Mouse (Mus musculus) limb, embryonic 13.5 days (tissue): ENCODE data around the gene Arl6ip5. TPM values are rescaled to one million over a fixed set of nuclear protein-coding genes. Genes with fewer than 3 reads are reported as not detected.
"Not testable (repeated sequence)": the region's sequence is repeated elsewhere in the genome, so short reads cannot be mapped to it uniquely, and the experiment has no call there.

Source experiments
- ATAC-seq: fragments of 200-750 bp; cut with Nextera tagmentation; 2 replicates; pipeline ENCODE4 v1.8.0; 2017; ENCODE audit warnings: low read depth, moderate number of reproducible peaks, moderate TSS enrichment; ENCODE audit not compliant: low FRiP score
- H3K27ac ChIP-seq: fragments of 300-500 bp; sonication (generic); 2 replicates; pipeline ENCODE4 v1.5.1; 2015; ENCODE audit warnings: inconsistent platforms, mild to moderate bottlenecking, moderate library complexity
- H3K27me3 ChIP-seq: fragments of 300-500 bp; sonication (generic); 2 replicates; pipeline ENCODE4 v1.6.1; 2015; ENCODE audit warnings: mild to moderate bottlenecking, inconsistent platforms
- H3K36me3 ChIP-seq: fragments of 300-500 bp; sonication (generic); 2 replicates; pipeline ENCODE4 v1.6.1; 2015; ENCODE audit warnings: inconsistent platforms, mild to moderate bottlenecking, moderate library complexity
- H3K4me1 ChIP-seq: fragments of 300-500 bp; sonication (generic); 2 replicates; pipeline ENCODE4 v1.6.1; 2015; ENCODE audit warnings: inconsistent platforms
- H3K4me2 ChIP-seq: fragments of 300-500 bp; sonication (generic); replicated peaks from 2 replicates; pipeline ENCODE4 v1.6.1; 2015; ENCODE audit warnings: inconsistent platforms, mild to moderate bottlenecking, moderate library complexity
- H3K4me3 ChIP-seq: fragments of 300-500 bp; sonication (generic); 2 replicates; pipeline ENCODE4 v1.5.1; 2015; ENCODE audit warnings: moderate library complexity, mild to moderate bottlenecking, inconsistent platforms
- H3K9ac ChIP-seq: fragments of 300-500 bp; sonication (generic); 2 replicates; pipeline ENCODE4 v1.6.1; 2015; ENCODE audit warnings: mild to moderate bottlenecking, inconsistent platforms
- H3K9me3 ChIP-seq: fragments of 300-500 bp; sonication (generic); 2 replicates; pipeline ENCODE4 v1.6.1; 2016; ENCODE audit warnings: inconsistent platforms
- WGBS: fragments of 180-500 bp; shearing (Covaris S2); methylation state at CpG from one replicate; pipeline ENCODE4 v1.1.7; 2015; 5-methylcytosine and 5-hydroxymethylcytosine counted together
- polyA plus RNA-seq: library from polyadenylated mRNA; unstranded; fragments of >200 nt; fragmentation: Nextera tagmentation; extraction: Ambion mirVana; gene quantifications from 2 replicates; pipeline ENCODE4 v1.2.1, GENCODE M21; 2015

Gene Arl6ip5
- polyA plus RNA-seq, 1 experiment from 2014 or later = 71.4 TPM

DNA sequence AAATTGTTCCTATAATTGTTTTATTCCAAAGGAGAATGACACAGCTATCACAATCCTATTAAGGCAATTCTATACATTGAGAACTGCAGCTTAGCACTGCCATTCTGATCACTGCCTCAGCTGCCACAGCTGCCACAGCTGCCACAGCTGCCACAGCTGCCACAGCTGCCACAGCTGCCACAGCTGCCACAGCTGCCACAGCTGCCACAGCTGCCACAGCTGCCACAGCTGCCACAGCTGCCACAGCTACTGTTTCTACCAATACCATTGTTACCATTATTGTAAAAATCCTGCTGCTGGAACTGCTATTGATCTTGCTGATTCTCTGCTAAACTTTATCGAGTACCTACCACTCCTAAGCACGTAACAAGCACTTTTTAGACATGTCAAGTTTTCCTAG, 49.4 kb downstream of the Arl6ip5 start:
- H3K36me3 ChIP-seq, H3K4me3 ChIP-seq, ATAC-seq, H3K27me3 ChIP-seq, H3K4me2 ChIP-seq, H3K9me3 ChIP-seq, H3K9ac ChIP-seq, H3K27ac ChIP-seq, H3K4me1 ChIP-seq: not testable (repeated sequence)
- 94% methylated on average over 2 of the region's 2 CpGs for WGBS

DNA sequence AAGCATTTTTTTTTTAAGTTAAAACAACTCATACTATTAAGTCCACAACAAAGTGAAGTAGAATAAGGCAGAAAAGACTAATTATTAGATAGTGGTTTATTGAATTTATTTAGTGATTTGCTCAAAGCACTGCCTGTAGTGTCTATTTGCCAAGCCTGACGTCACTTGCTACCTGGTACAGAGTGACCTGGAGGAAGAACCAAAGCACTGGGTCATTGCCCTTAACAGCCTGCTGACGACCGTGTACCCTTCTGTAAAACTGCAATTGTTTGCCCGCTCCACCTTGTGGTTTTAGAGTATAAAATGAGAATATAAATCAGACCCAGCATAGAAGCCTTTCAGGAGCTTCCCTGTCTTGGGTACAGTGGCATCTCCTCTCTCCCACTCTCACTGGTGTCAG, 51.7 kb downstream of the Arl6ip5 start:
- Histone ChIP-seq H3K9me3 (no peaks in the 10 kb centered on the region), H3K4me3 (no peak overlapping the region), H3K4me2 (no peak overlapping the region), H3K36me3 (no peaks in the 10 kb centered on the region), H3K27me3 (no peaks in the 10 kb centered on the region), H3K9ac (no peak overlapping the region), H3K4me1 (no peaks in the 10 kb centered on the region), H3K27ac (no peak overlapping the region)
- ATAC-seq = no peak
- 67% methylated on average over 4 of the region's 4 CpGs for WGBS

- H3K9ac ChIP-seq, H3K27ac ChIP-seq, H3K27me3 ChIP-seq, H3K4me2 ChIP-seq, H3K9me3 ChIP-seq, H3K4me3 ChIP-seq, H3K4me1 ChIP-seq, ATAC-seq, H3K36me3 ChIP-seq: not testable (repeated sequence)
These were observed 53.3 kb downstream of the Arl6ip5 start for GRCm38 (mm10) chr6:97263750-97264149.

DNA sequence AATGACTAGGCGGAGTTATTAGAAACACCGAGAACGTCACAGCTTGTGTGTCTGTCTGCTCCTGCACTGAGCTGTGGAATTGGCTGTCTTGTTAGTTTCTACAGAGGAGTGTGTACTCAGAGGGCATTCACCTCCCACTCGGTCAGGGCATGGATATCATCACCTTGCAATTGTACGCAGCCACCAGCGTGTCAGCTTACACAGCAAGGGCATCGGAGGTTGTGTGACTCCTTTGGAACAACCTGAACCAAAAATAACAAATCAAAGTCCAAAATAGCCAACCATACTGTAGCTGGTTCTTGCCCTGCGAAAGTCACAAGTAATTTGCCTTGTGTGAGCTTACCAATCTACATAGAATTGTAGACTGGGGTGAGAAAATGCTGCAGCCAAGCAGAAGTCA, 54.8 kb downstream of the Arl6ip5 start:
- Histone ChIP-seq H3K36me3 (no peaks in the 10 kb centered on the region), H3K4me3 (no peak overlapping the region), H3K27ac (no peak overlapping the region), H3K27me3 (no peaks in the 10 kb centered on the region), H3K9ac (no peak overlapping the region), H3K4me2 (no peak overlapping the region), H3K4me1 (no peaks in the 10 kb centered on the region), H3K9me3 (no peaks in the 10 kb centered on the region)
- WGBS = 81% methylated on average over 8 of the region's 8 CpGs
- ATAC-seq = no peak

DNA sequence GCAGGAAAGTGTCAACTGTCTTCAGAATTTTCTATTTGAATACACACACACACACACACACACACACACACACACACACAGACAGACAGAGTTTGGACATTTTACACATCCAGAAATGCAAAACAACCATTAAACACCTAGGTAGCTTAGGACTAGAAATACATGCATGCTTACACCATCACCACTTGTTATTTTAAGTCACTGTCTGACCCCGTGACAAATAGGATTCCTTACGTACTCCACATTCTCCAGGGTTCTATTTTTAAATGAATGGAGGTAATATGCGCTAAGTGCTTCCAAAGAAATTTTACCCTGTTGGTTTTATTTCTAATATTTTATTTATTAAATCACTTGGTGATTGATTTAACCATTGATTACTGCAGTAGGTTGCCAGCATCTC, 55.2 kb downstream of the Arl6ip5 start:
- Histone ChIP-seq H3K4me3 (no peak overlapping the region), H3K4me2 (no peak overlapping the region), H3K4me1 (no peaks in the 10 kb centered on the region), H3K9ac (no peak overlapping the region), H3K36me3 (no peaks in the 10 kb centered on the region), H3K27ac (no peak overlapping the region), H3K27me3 (no peaks in the 10 kb centered on the region), H3K9me3 (no peaks in the 10 kb centered on the region)
- 87% methylated on average over 3 of the region's 3 CpGs for WGBS
- no peak for ATAC-seq

DNA sequence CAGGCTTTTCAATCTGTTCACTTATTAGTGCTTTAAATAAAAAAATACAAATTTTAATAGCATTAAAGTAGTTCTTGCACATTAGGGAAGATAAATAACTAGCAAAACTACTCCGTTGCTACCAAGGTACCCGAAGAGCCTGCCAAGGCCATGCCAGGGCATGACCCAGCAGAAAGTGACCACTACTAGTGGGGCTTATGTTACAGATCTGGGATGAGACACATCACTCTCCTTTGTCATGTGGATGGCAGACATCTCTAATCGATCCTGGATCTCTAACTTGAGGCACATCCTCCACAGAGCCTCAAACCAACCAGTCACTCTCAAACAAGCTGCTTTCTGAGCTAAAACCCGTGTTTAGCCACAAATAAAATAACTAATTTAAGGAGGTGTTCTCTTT, 56.2 kb downstream of the Arl6ip5 start:
- Histone ChIP-seq H3K4me3 (no peak overlapping the region), H3K4me2 (no peak overlapping the region), H3K27ac (no peak overlapping the region), H3K9me3 (no peaks in the 10 kb centered on the region), H3K4me1 (no peaks in the 10 kb centered on the region), H3K36me3 (no peaks in the 10 kb centered on the region), H3K9ac (no peak overlapping the region), H3K27me3 (no peaks in the 10 kb centered on the region)
- no peak for ATAC-seq
- WGBS = 78% methylated on average over 4 of the region's 4 CpGs

GRCm38 (mm10) chr6:97267132-97267531, 56.6 kb downstream of the Arl6ip5 start:
- no peak overlapping the region for H3K4me3 ChIP-seq
- 88% methylated on average over 2 of the region's 2 CpGs for WGBS
- no peaks in the 10 kb centered on the region for H3K9me3 ChIP-seq
- no peak overlapping the region for H3K4me2 ChIP-seq
- H3K9ac ChIP-seq = no peak overlapping the region
- no peak for ATAC-seq
- H3K4me1 ChIP-seq = no peaks in the 10 kb centered on the region
- H3K36me3 ChIP-seq = no peaks in the 10 kb centered on the region
- H3K27me3 ChIP-seq = no peaks in the 10 kb centered on the region
- H3K27ac ChIP-seq = no peak overlapping the region

GRCm38 (mm10) chr6:97269596-97269995, 59.1 kb downstream of the Arl6ip5 start:
- 77% methylated on average over 11 of the region's 11 CpGs for WGBS
- peaks cover 4% of the 10 kb centered on the region; the same call in 1 of the 2 replicates for H3K27me3 ChIP-seq
- no peak for ATAC-seq

GRCm38 (mm10) chr6:97272349-97272748, 61.9 kb downstream of the Arl6ip5 start:
- H3K9me3 ChIP-seq = no peaks in the 10 kb centered on the region
- WGBS = 58% methylated on average over 2 of the region's 2 CpGs
- H3K4me1 ChIP-seq = peaks cover 19% of the 10 kb centered on the region
- H3K4me3 ChIP-seq = no peak overlapping the region
- ATAC-seq = no peak
- H3K36me3 ChIP-seq = no peaks in the 10 kb centered on the region
- no peak overlapping the region for H3K27ac ChIP-seq
- H3K4me2 ChIP-seq = no peak overlapping the region
- peaks cover 7% of the 10 kb centered on the region for H3K27me3 ChIP-seq
- H3K9ac ChIP-seq = no peak overlapping the region

More at GRCm38 (mm10) chr6:97269596-97269995, 59.1 kb downstream of the Arl6ip5 start:
- H3K4me1 ChIP-seq = no peaks in the 10 kb centered on the region
- no peak overlapping the region for H3K4me3 ChIP-seq
- H3K27ac ChIP-seq = no peak overlapping the region
- H3K9ac ChIP-seq = no peak overlapping the region
- no peak overlapping the region for H3K4me2 ChIP-seq
- H3K36me3 ChIP-seq = no peaks in the 10 kb centered on the region
- no peaks in the 10 kb centered on the region for H3K9me3 ChIP-seq

- Histone ChIP-seq H3K4me1 (peaks cover 20% of the 10 kb centered on the region), H3K27me3 (peaks cover 7% of the 10 kb centered on the region), H3K9ac (no peak overlapping the region), H3K4me2 (no peak overlapping the region), H3K36me3 (no peaks in the 10 kb centered on the region), H3K9me3 (no peaks in the 10 kb centered on the region), H3K4me3 (no peak overlapping the region), H3K27ac (no peak overlapping the region)
- WGBS = 83% methylated on average over 16 of the region's 16 CpGs
- ATAC-seq = no peak
These were observed 62.7 kb downstream of the Arl6ip5 start for GRCm38 (mm10) chr6:97273058-97273710.

GRCm38 (mm10) chr6:97273777-97274176, 63.3 kb downstream of the Arl6ip5 start:
- Histone ChIP-seq H3K9ac (no peak overlapping the region), H3K9me3 (no peaks in the 10 kb centered on the region), H3K4me3 (no peak overlapping the region), H3K27me3 (peaks cover 7% of the 10 kb centered on the region), H3K27ac (no peak overlapping the region), H3K4me1 (peaks cover 25% of the 10 kb centered on the region), H3K36me3 (no peaks in the 10 kb centered on the region), H3K4me2 (no peak overlapping the region)
- ATAC-seq = no peak
- WGBS = 88% methylated on average over 3 of the region's 3 CpGs

- Histone ChIP-seq H3K4me2 (peak overlapping the region; percentile 36), H3K4me3 (no peak overlapping the region), H3K36me3 (no peaks in the 10 kb centered on the region), H3K9ac (no peak overlapping the region), H3K27ac (no peak overlapping the region), H3K4me1 (peaks cover 31% of the 10 kb centered on the region), H3K9me3 (no peaks in the 10 kb centered on the region), H3K27me3 (peaks cover 13% of the 10 kb centered on the region)
- no peak for ATAC-seq
- WGBS = 36% methylated on average over 4 of the region's 4 CpGs
These were observed 65.3 kb downstream of the Arl6ip5 start for GRCm38 (mm10) chr6:97275760-97276159.

DNA sequence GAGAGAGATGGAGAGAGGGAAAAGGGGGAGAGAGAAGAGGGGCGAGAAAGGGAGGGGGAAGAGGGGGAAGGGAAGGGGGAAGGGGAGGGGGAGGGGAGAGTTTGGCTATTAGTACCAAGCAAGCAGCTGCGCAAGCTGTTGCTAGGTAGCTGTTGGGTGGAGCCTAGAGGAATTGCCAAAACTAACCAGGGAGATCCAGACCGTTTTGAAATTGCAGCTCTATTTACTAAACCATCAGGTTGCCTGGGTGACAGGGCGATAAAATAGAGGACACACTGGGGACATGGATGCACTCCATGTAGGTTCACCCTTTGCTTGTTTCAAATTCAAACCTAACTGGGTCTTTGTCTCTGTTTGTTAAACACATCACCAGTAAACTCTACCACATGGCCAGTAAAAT, 65.9 kb downstream of the Arl6ip5 start:
- Histone ChIP-seq H3K4me1 (peaks cover 31% of the 10 kb centered on the region), H3K27me3 (peaks cover 13% of the 10 kb centered on the region), H3K9ac (no peak overlapping the region), H3K36me3 (no peaks in the 10 kb centered on the region), H3K27ac (no peak overlapping the region), H3K9me3 (no peaks in the 10 kb centered on the region), H3K4me3 (no peak overlapping the region), H3K4me2 (peak overlapping the region; percentile 36)
- WGBS = 31% methylated on average over 4 of the region's 4 CpGs
- no peak for ATAC-seq
